Mouse (Mus musculus) myocyte (in vitro differentiated cells): ENCODE measurements around the gene Dcpp1.

Experiments used
- E2F4 ChIP-seq: IDR thresholded peaks from one replicate; pipeline ENCODE4 v1.6.1; 2011; ENCODE audit warnings: mild to moderate bottlenecking, control low read depth, moderate library complexity; ENCODE audit not compliant: insufficient read depth
- MYOD1 ChIP-seq, 3 experiments: IDR thresholded peaks; one replicate each; pipeline ENCODE4 v1.6.1; 2011; ENCODE audit warnings: control low read depth in 2 of 3, low read depth in 2 of 3, mild to moderate bottlenecking in 2 of 3, moderate library complexity in 1 of 3; ENCODE audit not compliant: insufficient read length in 2 of 3, control insufficient read depth in 1 of 3
- POLR2A ChIP-seq: IDR thresholded peaks from one replicate; pipeline ENCODE4 v1.6.1; 2011; ENCODE audit warnings: low read depth, mild to moderate bottlenecking, control low read depth, moderate library complexity; ENCODE audit not compliant: insufficient read length
- POLR2AphosphoS2 ChIP-seq: IDR thresholded peaks from one replicate; pipeline ENCODE4 v1.6.1; 2011; ENCODE audit warnings: low read depth, control low read depth; ENCODE audit not compliant: insufficient read length
- SRF ChIP-seq: IDR thresholded peaks from one replicate; pipeline ENCODE4 v1.6.1; 2011; ENCODE audit warnings: low read depth; ENCODE audit not compliant: control insufficient read depth, insufficient read length
- TCF12 ChIP-seq: IDR thresholded peaks from one replicate; pipeline ENCODE4 v1.6.1; 2011; ENCODE audit warnings: mild to moderate bottlenecking, control low read depth; ENCODE audit not compliant: poor library complexity, insufficient read depth, severe bottlenecking
- USF1 ChIP-seq: IDR thresholded peaks from one replicate; pipeline ENCODE4 v1.6.1; 2011; ENCODE audit warnings: low read depth, mild to moderate bottlenecking, control low read depth, moderate library complexity

GRCm38 (mm10) chr17:23857913-23858312 lies 22.8 kb upstream of the Dcpp1 start:
- no peak for TF ChIP-seq MYOD1 (IDR thresholded peaks at IDR 0.05; ENCODE audit: control insufficient read depth in 1 of 3, insufficient read length in 2 of 3, low read depth in 2 of 3)
- no peak for TF ChIP-seq POLR2A
- TF ChIP-seq SRF, result no peak
- TF ChIP-seq USF1, result no peak
- no peak for TF ChIP-seq POLR2AphosphoS2
- TF ChIP-seq TCF12, result no peak
- no peak for TF ChIP-seq E2F4
